Mouse (Mus musculus): Measurements from ENCODE around the gene Bag5. TPM values are rescaled to one million over a fixed set of nuclear protein-coding genes. Genes with fewer than 3 reads are reported as not detected.
"Not testable (repeated sequence)": the region's sequence is repeated elsewhere in the genome, so short reads cannot be mapped to it uniquely, and the experiment has no call there.

Bag5 gene
- total and polyA plus RNA-seq, 3 experiments = 24.1 to 27.9 (median 25.6) TPM

DNA sequence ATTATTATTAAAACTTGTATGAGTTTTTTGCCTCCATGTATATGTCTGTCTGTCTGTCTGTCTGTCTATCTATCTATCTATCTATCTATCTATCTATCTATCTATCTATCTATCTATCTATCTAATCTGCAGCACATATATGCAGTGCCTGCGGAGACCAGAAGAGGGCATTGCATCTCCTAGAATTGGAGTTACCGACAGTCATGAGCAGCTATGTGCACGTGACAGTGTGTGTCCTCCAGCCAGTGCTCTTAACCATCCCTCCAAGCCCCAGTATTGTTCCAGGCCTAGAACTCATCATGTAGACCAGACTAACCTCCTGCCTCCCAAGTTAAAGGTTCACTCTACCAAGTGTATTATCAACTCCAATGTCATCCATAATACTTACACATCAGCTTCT lies 25.7 kb upstream of the Bag5 start (continued):
- no peak for TF ChIP-seq MEF2A (IDR thresholded peaks at IDR 0.05; ENCODE audit: borderline replicate concordance, low read depth, low read length)

DNA sequence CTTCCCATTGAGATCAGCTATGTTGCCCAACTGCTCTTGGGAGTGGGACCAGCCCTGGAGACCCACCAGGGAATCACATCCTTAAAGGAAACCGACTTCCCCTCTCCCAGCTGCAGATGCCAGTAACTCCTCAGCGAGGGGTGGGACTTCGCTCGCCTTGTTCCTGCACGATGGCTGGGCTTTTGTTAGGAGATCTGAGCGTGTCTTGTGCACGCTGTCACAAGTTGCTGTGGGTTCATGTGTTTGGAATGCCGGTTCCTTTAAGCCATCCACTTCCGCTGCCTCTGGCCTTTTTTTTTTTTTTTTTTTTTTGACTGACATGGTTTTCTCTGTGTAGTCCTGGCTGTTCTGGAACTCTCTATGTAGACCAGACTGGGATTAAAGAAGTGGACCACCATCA lies 24.3 kb upstream of the Bag5 start:
- DNase-seq (ENCODE audit: extremely low read depth) = no peak
- Histone ChIP-seq H3K27ac (ENCODE audit: insufficient read depth, low read depth) (no peak overlapping the region), H3K9me3 (replicated peaks; ENCODE audit: low read length) (no peaks in the 10 kb centered on the region), H3K9ac (ENCODE audit: insufficient read depth, low read depth) (no peak overlapping the region), H3K4me3 (replicated peaks in 1 of 3; ENCODE audit: low read depth in 2 of 3, low read length in 2 of 3, poor library complexity in 1 of 3) (no peak overlapping the region), H3K36me3 (replicated peaks in 1 of 2; ENCODE audit: control insufficient read depth in 1 of 2, insufficient read depth in 1 of 2, low read length in 1 of 2) (peaks cover 0 to 31% of the 10 kb centered on the region in 2 experiments), H3K4me1 (ENCODE audit: control insufficient read depth in 1 of 2, insufficient read depth in 2 of 2) (peaks cover 8 to 26% of the 10 kb centered on the region in 2 experiments), H3K27me3 (replicated peaks) (no peaks in the 10 kb centered on the region), H3K79me2 (replicated peaks; ENCODE audit: control insufficient read depth, extremely low read depth, insufficient read depth, poor library complexity, severe bottlenecking) (no peaks in the 10 kb centered on the region), H3K4me2 (ENCODE audit: insufficient read depth, low read depth, poor library complexity, severe bottlenecking) (no peak overlapping the region)
- dilution Hi-C loops (cut with MboI; ENCODE audit: extremely low pct_ligation_motif_present, extremely low pct_unique_long_range_greater_than_20kb, low sequenced_read_pairs) (no loop called here), in situ Hi-C loops (cut with MboI; ENCODE audit: low pct_ligation_motif_present, low pct_unique_long_range_greater_than_20kb, low sequenced_read_pairs) (loop anchor here (10.0 kb wide), 1 partner anchor 137 kb away; no protein-coding TSS in a partner anchor)
- TF ChIP-seq TBP (conservative IDR thresholded peaks at IDR 0.05; ENCODE audit: low read depth, low read length) (no peak), NELFE (IDR thresholded peaks at IDR 0.05; ENCODE audit: low read depth, low read length) (no peak), MEF2A (IDR thresholded peaks at IDR 0.05; ENCODE audit: borderline replicate concordance, low read depth, low read length) (no peak), CHD1 (IDR thresholded peaks at IDR 0.05; ENCODE audit: low read depth, low read length) (no peak), RCOR1 (conservative IDR thresholded peaks at IDR 0.05; ENCODE audit: low read depth, low read length) (no peak), JUN (IDR thresholded peaks at IDR 0.05; ENCODE audit: insufficient read depth, low read depth, low read length) (no peak), USF1 (IDR thresholded peaks at IDR 0.05; ENCODE audit: low read depth, low read length) (no peak), ZKSCAN1 (IDR thresholded peaks at IDR 0.05; ENCODE audit: borderline replicate concordance, low read depth, low read length) (no peak), ETS1 (conservative IDR thresholded peaks at IDR 0.05; ENCODE audit: low read depth, low read length) (no peak), ZNF384 (IDR thresholded peaks at IDR 0.05; ENCODE audit: low read depth, low read length) (no peak), ZC3H11A (IDR thresholded peaks at IDR 0.05; ENCODE audit: low read depth, low read length) (no peak), GABPA (IDR thresholded peaks at IDR 0.05; ENCODE audit: insufficient replicate concordance, low read depth, low read length) (no peak), CHD2 (IDR thresholded peaks at IDR 0.05; ENCODE audit: low read length) (no peak), TCF12 (IDR thresholded peaks at IDR 0.05; ENCODE audit: low read depth, low read length) (no peak), E2F4 (IDR thresholded peaks at IDR 0.05; ENCODE audit: insufficient replicate concordance, low read depth, low read length) (no peak), EP300 (IDR thresholded peaks at IDR 0.05; ENCODE audit: low read length) (no peak), JUND (conservative IDR thresholded peaks at IDR 0.05; ENCODE audit: low read depth, low read length) (no peak), PAX5 (IDR thresholded peaks at IDR 0.05; ENCODE audit: low read length) (no peak), IRF4 (IDR thresholded peaks at IDR 0.05; ENCODE audit: low read depth, low read length) (no peak)

DNA sequence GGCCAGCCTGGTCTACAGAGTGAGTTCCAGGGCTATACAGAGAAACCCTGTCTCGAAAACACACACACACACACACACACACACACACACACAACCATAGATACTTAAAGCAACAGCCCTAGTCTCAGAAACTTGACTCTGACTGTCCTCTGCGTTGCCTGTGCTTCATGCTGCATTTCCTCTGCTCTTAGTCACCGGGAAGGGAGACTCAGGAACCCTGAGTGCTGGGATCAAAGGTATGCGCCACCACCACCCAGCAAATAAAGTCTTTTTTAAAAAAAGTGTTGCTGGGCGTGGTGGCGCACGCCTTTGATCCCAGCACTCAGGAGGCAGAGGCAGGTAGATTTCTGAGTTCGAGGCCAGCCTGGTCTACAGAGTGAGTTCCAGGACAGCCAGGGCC lies 23.6 kb upstream of the Bag5 start:
- H3K4me3 ChIP-seq (replicated peaks in 1 of 3; ENCODE audit: low read depth in 2 of 3, low read length in 2 of 3, poor library complexity in 1 of 3); DNase-seq (ENCODE audit: extremely low read depth); dilution Hi-C loops (cut with MboI; ENCODE audit: extremely low pct_ligation_motif_present, extremely low pct_unique_long_range_greater_than_20kb, low sequenced_read_pairs): not testable (repeated sequence)

More for the DNA sequence above, 23.6 kb upstream of the Bag5 start:
- in situ Hi-C loops (cut with MboI; ENCODE audit: low pct_ligation_motif_present, low pct_unique_long_range_greater_than_20kb, low sequenced_read_pairs) = loop anchor here (10.0 kb wide), 1 partner anchor 138 kb away; no protein-coding TSS in a partner anchor
- peaks cover 4 to 38% of the 10 kb centered on the region in 2 experiments for H3K36me3 ChIP-seq (replicated peaks in 1 of 2; ENCODE audit: control insufficient read depth in 1 of 2, insufficient read depth in 1 of 2, low read length in 1 of 2)
- H3K79me2 ChIP-seq (replicated peaks; ENCODE audit: control insufficient read depth, extremely low read depth, insufficient read depth, poor library complexity, severe bottlenecking); H3K27me3 ChIP-seq (replicated peaks); H3K9me3 ChIP-seq (replicated peaks; ENCODE audit: low read length); H3K27ac ChIP-seq (ENCODE audit: insufficient read depth, low read depth); H3K9ac ChIP-seq (ENCODE audit: insufficient read depth, low read depth); H3K4me2 ChIP-seq (ENCODE audit: insufficient read depth, low read depth, poor library complexity, severe bottlenecking): not testable (repeated sequence)
- peaks cover 7 to 22% of the 10 kb centered on the region in 2 experiments for H3K4me1 ChIP-seq (ENCODE audit: control insufficient read depth in 1 of 2, insufficient read depth in 2 of 2)

All from CH12.LX (cell line).